Mouse (Mus musculus): ENCODE measurements around the gene Sh3bp1. TPM values are rescaled to one million over a fixed set of nuclear protein-coding genes. Genes with fewer than 3 reads are reported as not detected.
A peak's percentile ranks its signal among the peaks of the same experiment; 100 is the strongest.

The Sh3bp1 gene
- polyA plus RNA-seq (2012; rRNA removed): 3.3 and 3.5 TPM in 2 replicates

GRCm38 (mm10) chr15:78899740-78900584, at the start of gene Sh3bp1:
Sh3bp1 (plus strand) TSS chr15:78899768.
- no peaks in the 10 kb centered on the region for H3K27me3 ChIP-seq (ENCODE audit: control insufficient read depth, insufficient read depth, low read length)
- TF ChIP-seq CTCF (IDR thresholded peaks at IDR 0.05; ENCODE audit: control insufficient read depth, insufficient read depth, insufficient replicate concordance, low read depth, low read length) (no peak), POLR2A (IDR thresholded peaks at IDR 0.05; ENCODE audit: control insufficient read depth, low read depth, low read length) (no peak)
- H3K27ac ChIP-seq (ENCODE audit: control insufficient read depth, insufficient read depth, low read depth, low read length): peak within 1 kb of the TSS; percentile 26; the same call in 1 of the 2 replicates
- H3K36me3 ChIP-seq (ENCODE audit: control insufficient read depth, insufficient read depth, low read length): no peaks in the 10 kb centered on the region
- H3K4me3 ChIP-seq (ENCODE audit: control insufficient read depth, low read depth, low read length): peak within 1 kb of the TSS; percentile 64
- H3K4me1 ChIP-seq (ENCODE audit: control insufficient read depth, insufficient read depth, low read length): peaks cover 9% of the 10 kb centered on the region

GRCm38 (mm10) chr15:78850059-78850824, 49.3 kb upstream of the Sh3bp1 start:
- Histone ChIP-seq H3K36me3 (ENCODE audit: control insufficient read depth, insufficient read depth, low read length) (no peaks in the 10 kb centered on the region), H3K4me1 (ENCODE audit: control insufficient read depth, insufficient read depth, low read length) (peaks cover 9% of the 10 kb centered on the region), H3K27me3 (ENCODE audit: control insufficient read depth, insufficient read depth, low read length) (no peaks in the 10 kb centered on the region), H3K4me3 (ENCODE audit: control insufficient read depth, low read depth, low read length) (no peak overlapping the region), H3K27ac (ENCODE audit: control insufficient read depth, insufficient read depth, low read depth, low read length) (no peak overlapping the region)
- no peak for TF ChIP-seq POLR2A (IDR thresholded peaks at IDR 0.05; ENCODE audit: control insufficient read depth, low read depth, low read length)
- no peak for TF ChIP-seq CTCF (IDR thresholded peaks at IDR 0.05; ENCODE audit: control insufficient read depth, insufficient read depth, insufficient replicate concordance, low read depth, low read length)

- Histone ChIP-seq H3K4me1 (ENCODE audit: control insufficient read depth, insufficient read depth, low read length) (peaks cover 8% of the 10 kb centered on the region), H3K27ac (ENCODE audit: control insufficient read depth, insufficient read depth, low read depth, low read length) (no peak overlapping the region)
- TF ChIP-seq POLR2A (IDR thresholded peaks at IDR 0.05; ENCODE audit: control insufficient read depth, low read depth, low read length) (no peak), CTCF (IDR thresholded peaks at IDR 0.05; ENCODE audit: control insufficient read depth, insufficient read depth, insufficient replicate concordance, low read depth, low read length) (no peak)
Observed at GRCm38 (mm10) chr15:78850944-78851343, 48.6 kb upstream of the Sh3bp1 start.

GRCm38 (mm10) chr15:78851505-78852153, 47.9 kb upstream of the Sh3bp1 start:
- TF ChIP-seq CTCF (IDR thresholded peaks at IDR 0.05; ENCODE audit: control insufficient read depth, insufficient read depth, insufficient replicate concordance, low read depth, low read length) (peak; percentile 92), POLR2A (IDR thresholded peaks at IDR 0.05; ENCODE audit: control insufficient read depth, low read depth, low read length) (no peak)
- Histone ChIP-seq H3K4me3 (ENCODE audit: control insufficient read depth, low read depth, low read length) (peak overlapping the region; percentile 44), H3K4me1 (ENCODE audit: control insufficient read depth, insufficient read depth, low read length) (peaks cover 8% of the 10 kb centered on the region), H3K27me3 (ENCODE audit: control insufficient read depth, insufficient read depth, low read length) (no peaks in the 10 kb centered on the region), H3K36me3 (ENCODE audit: control insufficient read depth, insufficient read depth, low read length) (no peaks in the 10 kb centered on the region), H3K27ac (ENCODE audit: control insufficient read depth, insufficient read depth, low read depth, low read length) (no peak overlapping the region)

More at GRCm38 (mm10) chr15:78850944-78851343, 48.6 kb upstream of the Sh3bp1 start:
- Histone ChIP-seq H3K36me3 (ENCODE audit: control insufficient read depth, insufficient read depth, low read length) (no peaks in the 10 kb centered on the region), H3K4me3 (ENCODE audit: control insufficient read depth, low read depth, low read length) (no peak overlapping the region), H3K27me3 (ENCODE audit: control insufficient read depth, insufficient read depth, low read length) (no peaks in the 10 kb centered on the region)

GRCm38 (mm10) chr15:78855303-78855965, 44.1 kb upstream of the Sh3bp1 start, which contains the start of gene Lgals2:
Lgals2 (minus strand) TSS chr15:78855529.
- Histone ChIP-seq H3K4me3 (ENCODE audit: control insufficient read depth, low read depth, low read length) (no peak within 1 kb of the TSS), H3K4me1 (ENCODE audit: control insufficient read depth, insufficient read depth, low read length) (peaks cover 7% of the 10 kb centered on the region), H3K27ac (ENCODE audit: control insufficient read depth, insufficient read depth, low read depth, low read length) (no peak within 1 kb of the TSS), H3K27me3 (ENCODE audit: control insufficient read depth, insufficient read depth, low read length) (no peaks in the 10 kb centered on the region), H3K36me3 (ENCODE audit: control insufficient read depth, insufficient read depth, low read length) (no peaks in the 10 kb centered on the region)
- TF ChIP-seq CTCF (IDR thresholded peaks at IDR 0.05; ENCODE audit: control insufficient read depth, insufficient read depth, insufficient replicate concordance, low read depth, low read length): no peak
- TF ChIP-seq POLR2A (IDR thresholded peaks at IDR 0.05; ENCODE audit: control insufficient read depth, low read depth, low read length): no peak

GRCm38 (mm10) chr15:78857009-78857408, 42.6 kb upstream of the Sh3bp1 start:
- Histone ChIP-seq H3K4me3 (ENCODE audit: control insufficient read depth, low read depth, low read length) (no peak overlapping the region), H3K27me3 (ENCODE audit: control insufficient read depth, insufficient read depth, low read length) (no peaks in the 10 kb centered on the region), H3K36me3 (ENCODE audit: control insufficient read depth, insufficient read depth, low read length) (no peaks in the 10 kb centered on the region), H3K27ac (ENCODE audit: control insufficient read depth, insufficient read depth, low read depth, low read length) (no peak overlapping the region), H3K4me1 (ENCODE audit: control insufficient read depth, insufficient read depth, low read length) (no peaks in the 10 kb centered on the region; the same call in 1 of the 2 replicates)
- TF ChIP-seq CTCF (IDR thresholded peaks at IDR 0.05; ENCODE audit: control insufficient read depth, insufficient read depth, insufficient replicate concordance, low read depth, low read length) (no peak), POLR2A (IDR thresholded peaks at IDR 0.05; ENCODE audit: control insufficient read depth, low read depth, low read length) (no peak)
